Mouse (Mus musculus) monocyte, adult 2 months (primary cell): Measurements from ENCODE around the gene Plagl2.

Experiments
- DNase-seq, 2 experiments: peaks; one replicate each; pipeline ENCODE4 v3.0.0; 2022; ENCODE audit warnings: low spot score in 2 of 2, low read depth in 1 of 2

Gene Plagl2

GRCm38 (mm10) chr2:153191242-153191641 is 50.0 kb downstream of the Plagl2 start:
- no peak for DNase-seq

- DNase-seq, result no peak
Measured at GRCm38 (mm10) chr2:153187848-153188247, 53.4 kb downstream of the Plagl2 start.

DNA sequence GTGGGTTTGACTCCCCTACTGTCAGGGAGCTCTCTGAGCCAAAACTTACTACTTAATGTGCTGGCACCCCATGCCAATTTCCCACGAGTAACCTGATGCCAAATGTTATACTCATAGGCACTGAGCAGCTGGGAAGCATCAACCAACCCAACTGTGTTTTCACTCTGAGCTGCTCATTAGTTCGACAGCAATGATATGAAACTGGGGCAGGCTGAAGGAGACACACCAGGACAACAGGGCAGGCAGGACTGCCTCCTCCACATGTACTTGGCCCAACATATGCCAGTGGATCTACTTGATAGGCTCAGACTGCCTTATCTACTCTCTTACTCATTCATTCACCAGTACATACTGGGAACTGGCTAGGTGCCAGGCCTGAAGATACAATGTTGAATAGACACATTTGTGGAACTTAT is 55.0 kb downstream of the Plagl2 start:
- no peak for DNase-seq

- no peak for DNase-seq
Measured at GRCm38 (mm10) chr2:153179961-153180360, 61.3 kb downstream of the Plagl2 start.

DNA sequence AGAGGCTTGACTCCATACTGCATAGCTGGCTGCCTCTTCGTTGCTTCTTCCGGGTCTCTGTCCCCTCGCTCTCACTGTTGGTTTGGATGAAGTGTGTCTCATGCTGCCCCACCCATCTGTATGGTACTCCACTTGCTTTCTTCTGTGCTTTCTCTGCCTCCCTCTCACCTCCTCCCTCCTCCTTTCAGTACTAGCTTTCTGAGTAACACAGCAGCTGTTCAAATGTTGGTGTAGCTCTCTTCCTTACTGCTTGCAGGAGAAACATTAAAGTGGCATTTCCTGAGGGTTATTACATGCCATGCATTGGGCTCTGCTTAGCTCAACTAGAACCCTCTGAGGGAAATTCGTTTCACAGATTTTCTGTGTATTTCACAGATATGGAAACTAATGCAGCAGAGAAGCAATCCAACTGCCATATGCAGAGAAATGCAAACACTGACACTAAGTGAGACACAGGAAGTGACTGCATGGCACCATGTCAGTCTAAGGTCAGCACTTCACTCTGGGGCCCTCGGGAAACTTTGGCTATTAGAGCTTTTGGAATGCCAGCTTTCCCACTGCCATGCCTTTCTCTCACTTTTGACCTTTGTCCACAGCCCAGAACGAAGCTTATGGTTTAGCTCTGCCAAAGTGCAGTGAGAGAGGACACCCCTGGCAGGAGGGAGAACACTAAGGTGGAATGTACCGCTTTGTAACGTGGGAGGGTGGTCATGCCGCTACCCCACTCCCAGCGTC is 61.9 kb downstream of the Plagl2 start:
- DNase-seq, result no peak
